Mouse (Mus musculus): ENCODE data around the gene Hhat.

DNA sequence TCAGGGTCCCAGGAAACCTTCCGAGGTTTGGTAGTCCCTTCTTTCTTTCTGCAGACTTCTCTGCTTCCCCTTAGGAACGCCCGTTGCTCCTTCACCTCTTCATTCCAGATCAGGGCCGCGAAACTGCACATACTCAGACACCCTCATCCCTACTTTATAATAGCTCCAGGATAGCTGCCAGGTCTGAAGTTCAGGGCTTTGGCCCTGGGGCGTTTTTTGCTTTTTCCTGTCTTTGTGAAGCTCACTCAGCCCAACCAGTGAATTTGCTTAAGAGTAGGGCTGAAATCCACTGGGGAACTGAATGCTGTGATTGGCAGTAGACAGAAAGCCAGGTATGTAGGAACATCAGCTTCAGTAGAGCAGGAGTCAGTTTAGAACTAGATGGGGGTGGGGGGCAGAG, 293.5 kb downstream of the Hhat start:
- TF ChIP-seq POLR2A (IDR thresholded peaks at IDR 0.05; ENCODE audit: insufficient read depth, low read depth, low read length) (no peak), CTCF (IDR thresholded peaks at IDR 0.05; ENCODE audit: insufficient read depth, low read depth, low read length) (no peak)

All from olfactory bulb, adult 2 months (tissue).